Mouse (Mus musculus) heart, adult 2 months (tissue): ENCODE results near the gene Gm21970.

Source experiments
- CTCF ChIP-seq: fragments of 200-600 bp; IDR thresholded peaks from 2 replicates; pipeline ENCODE4 v1.8.1; 2022; ENCODE audit warnings: antibody characterized with exemption, mild to moderate bottlenecking, moderate library complexity
- POLR2A ChIP-seq: fragments of 200-500 bp; IDR thresholded peaks from 2 replicates; pipeline ENCODE4 v1.6.1; 2011; ENCODE audit warnings: mild to moderate bottlenecking, low read depth, low read length, control low read depth; ENCODE audit not compliant: insufficient read depth

DNA sequence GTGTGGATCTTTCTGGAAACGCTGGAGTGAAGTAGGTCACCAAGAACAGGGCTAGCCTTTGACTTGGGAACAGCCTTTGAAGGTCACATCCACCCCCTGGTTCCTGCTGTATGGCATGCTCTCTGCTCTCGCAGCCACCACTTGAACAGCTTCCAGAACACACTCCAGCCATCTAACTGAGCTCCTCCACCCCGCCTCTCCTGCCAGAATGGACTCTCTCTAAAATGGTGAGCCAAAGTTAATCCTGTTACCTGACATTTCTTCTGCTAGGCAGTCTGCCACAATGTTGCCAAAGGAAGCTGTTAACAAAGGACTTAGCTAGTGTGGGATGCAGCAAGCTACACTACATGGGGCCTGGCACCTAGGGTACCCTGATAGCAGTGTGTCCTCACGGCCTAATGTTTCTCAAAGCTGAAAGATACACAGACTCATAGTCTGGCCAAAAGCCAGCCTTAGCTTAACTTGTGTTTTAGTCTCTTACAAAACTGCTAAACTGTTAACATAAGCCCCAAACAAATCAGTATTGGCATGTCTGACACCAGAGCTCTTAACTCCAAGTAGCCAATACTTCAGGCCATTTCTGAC lies 3.4 kb downstream of the Gm21970 start:
- TF ChIP-seq CTCF (no peak), POLR2A (no peak)
